Mouse (Mus musculus) intestine, postnatal 0 days (tissue): ENCODE measurements around the gene Fads3. TPM values are rescaled to one million over a fixed set of nuclear protein-coding genes. Genes with fewer than 3 reads are reported as not detected.

Experiments used
- ATAC-seq: fragments of 200-750 bp; cut with Nextera tagmentation; 2 replicates; pipeline ENCODE4 v1.8.0; 2017; ENCODE audit warnings: mild to moderate bottlenecking, moderate TSS enrichment, moderate library complexity
- H3K27ac ChIP-seq: fragments of 300-500 bp; sonication (generic); 2 replicates; pipeline ENCODE4 v1.5.1; 2014; ENCODE audit warnings: mild to moderate bottlenecking, low read depth, low read length, moderate library complexity
- H3K27me3 ChIP-seq: fragments of 300-500 bp; sonication (generic); replicated peaks from 2 replicates; pipeline ENCODE4 v1.6.1; 2014; ENCODE audit warnings: low read length, mixed read lengths; ENCODE audit not compliant: control insufficient read depth, insufficient read depth
- H3K36me3 ChIP-seq: fragments of 300-500 bp; sonication (generic); 2 replicates; pipeline ENCODE4 v1.6.1; 2014; ENCODE audit warnings: mild to moderate bottlenecking, moderate library complexity; ENCODE audit not compliant: control insufficient read depth, insufficient read depth
- H3K4me1 ChIP-seq: fragments of 300-500 bp; sonication (generic); replicated peaks from 2 replicates; pipeline ENCODE4 v1.6.1; 2014; ENCODE audit warnings: antibody characterized with exemption, low read length, mixed read lengths; ENCODE audit not compliant: control insufficient read depth, insufficient read depth
- H3K4me2 ChIP-seq: fragments of 300-500 bp; sonication (generic); replicated peaks from 2 replicates; pipeline ENCODE4 v1.6.1; 2014; ENCODE audit warnings: low read depth, mild to moderate bottlenecking, moderate library complexity
- H3K4me3 ChIP-seq: fragments of 300-500 bp; sonication (generic); 2 replicates; pipeline ENCODE4 v1.5.1; 2014; ENCODE audit warnings: low read depth, low read length
- H3K9ac ChIP-seq: fragments of 300-500 bp; sonication (generic); 2 replicates; pipeline ENCODE4 v1.6.1; 2014; ENCODE audit warnings: mild to moderate bottlenecking, low read depth, low read length
- H3K9me3 ChIP-seq: fragments of 300-500 bp; sonication (generic); 2 replicates; pipeline ENCODE4 v1.6.1; 2016; ENCODE audit warnings: mixed run types; ENCODE audit not compliant: control insufficient read depth
- CTCF ChIP-seq: sonication (generic); IDR thresholded peaks from 2 replicates; pipeline ENCODE4 v1.5.1; 2016; ENCODE audit warnings: low read depth, mild to moderate bottlenecking, control low read depth, antibody characterized with exemption, moderate library complexity
- WGBS: fragments of 180-500 bp; shearing (Covaris S2); extraction: QIAGEN DNeasy Blood & Tissue Kit; methylation state at CpG from one replicate; pipeline ENCODE4 v1.1.7; 2014; 5-methylcytosine and 5-hydroxymethylcytosine counted together
- polyA plus RNA-seq: library from polyadenylated mRNA; unstranded; fragments of >200 nt; fragmentation: Nextera tagmentation; extraction: Ambion mirVana; gene quantifications from 2 replicates; pipeline ENCODE4 v1.2.1, GENCODE M21; 2015

The Fads3 gene
- polyA plus RNA-seq, 1 experiment from 2014 or later: 4.7 TPM

- Histone ChIP-seq H3K4me3 (no peak overlapping the region), H3K9me3 (no peaks in the 10 kb centered on the region), H3K27ac (no peak overlapping the region), H3K9ac (no peak overlapping the region), H3K4me1 (no peaks in the 10 kb centered on the region), H3K4me2 (no peak overlapping the region), H3K36me3 (peaks cover 43% of the 10 kb centered on the region; the same call in 1 of the 2 replicates), H3K27me3 (no peaks in the 10 kb centered on the region)
- 83% methylated on average over 2 of the region's 2 CpGs for WGBS
- ATAC-seq: no peak
- no peak for TF ChIP-seq CTCF
Measured at GRCm38 (mm10) chr19:10029746-10030145, 11.6 kb upstream of the Fads3 start.

- H3K9me3 ChIP-seq: no peaks in the 10 kb centered on the region
- H3K4me2 ChIP-seq: no peak overlapping the region
- H3K27ac ChIP-seq: no peak overlapping the region
- H3K36me3 ChIP-seq: peaks cover 31% of the 10 kb centered on the region; the same call in 1 of the 2 replicates
- H3K27me3 ChIP-seq: no peaks in the 10 kb centered on the region
- no peaks in the 10 kb centered on the region for H3K4me1 ChIP-seq
- no peak overlapping the region for H3K4me3 ChIP-seq
- H3K9ac ChIP-seq: no peak overlapping the region
- WGBS: 46% methylated on average over 8 of the region's 8 CpGs
- peak; percentile 95 for TF ChIP-seq CTCF
- peak; percentile 36; the same call in 1 of the 2 replicates for ATAC-seq
Measured at GRCm38 (mm10) chr19:10033211-10033973, 8.0 kb upstream of the Fads3 start.

GRCm38 (mm10) chr19:10034356-10034755, 7.0 kb upstream of the Fads3 start:
- no peaks in the 10 kb centered on the region for H3K9me3 ChIP-seq
- no peak for ATAC-seq
- no peaks in the 10 kb centered on the region for H3K4me1 ChIP-seq
- no peak overlapping the region for H3K4me3 ChIP-seq
- WGBS: 84% methylated on average over 5 of the region's 5 CpGs
- H3K4me2 ChIP-seq: no peak overlapping the region
- H3K27ac ChIP-seq: no peak overlapping the region
- TF ChIP-seq CTCF: no peak
- H3K36me3 ChIP-seq: peaks cover 25% of the 10 kb centered on the region; the same call in 1 of the 2 replicates
- H3K9ac ChIP-seq: no peak overlapping the region
- no peaks in the 10 kb centered on the region for H3K27me3 ChIP-seq

- WGBS: 68% methylated on average over 8 of the region's 8 CpGs
- Histone ChIP-seq H3K4me2 (no peak overlapping the region), H3K36me3 (peaks cover 19% of the 10 kb centered on the region; the same call in 1 of the 2 replicates), H3K9me3 (no peaks in the 10 kb centered on the region), H3K27ac (no peak overlapping the region), H3K9ac (no peak overlapping the region), H3K27me3 (no peaks in the 10 kb centered on the region), H3K4me3 (no peak overlapping the region), H3K4me1 (no peaks in the 10 kb centered on the region)
- ATAC-seq: peak; percentile 46; the same call in 1 of the 2 replicates
- peak; percentile 98 for TF ChIP-seq CTCF
Measured at GRCm38 (mm10) chr19:10034785-10035447, 6.5 kb upstream of the Fads3 start.

- Histone ChIP-seq H3K4me3 (no peak overlapping the region), H3K36me3 (peaks cover 13% of the 10 kb centered on the region; the same call in 1 of the 2 replicates), H3K27ac (no peak overlapping the region), H3K4me2 (no peak overlapping the region), H3K9ac (no peak overlapping the region), H3K4me1 (peaks cover 3% of the 10 kb centered on the region; the same call in 1 of the 2 replicates), H3K9me3 (no peaks in the 10 kb centered on the region), H3K27me3 (no peaks in the 10 kb centered on the region)
- no peak for TF ChIP-seq CTCF
- no peak for ATAC-seq
- 64% methylated on average over 2 of the region's 2 CpGs for WGBS
Measured at GRCm38 (mm10) chr19:10037534-10037933, 3.8 kb upstream of the Fads3 start.

- Histone ChIP-seq H3K36me3 (peaks cover 13% of the 10 kb centered on the region; the same call in 1 of the 2 replicates), H3K4me1 (peaks cover 3% of the 10 kb centered on the region; the same call in 1 of the 2 replicates), H3K9ac (no peak overlapping the region), H3K9me3 (no peaks in the 10 kb centered on the region), H3K4me3 (no peak overlapping the region), H3K27me3 (no peaks in the 10 kb centered on the region), H3K27ac (no peak overlapping the region), H3K4me2 (no peak overlapping the region)
- 72% methylated on average over 3 of the region's 3 CpGs for WGBS
- no peak for TF ChIP-seq CTCF
- ATAC-seq: no peak
Measured at GRCm38 (mm10) chr19:10038364-10038763, 3.0 kb upstream of the Fads3 start.
